Mouse (Mus musculus): Measurements from ENCODE around the gene Hdac4. TPM values are rescaled to one million over a fixed set of nuclear protein-coding genes. Genes with fewer than 3 reads are reported as not detected.

The Hdac4 gene
- polyA plus RNA-seq, 1 experiment = 22.6 TPM

DNA sequence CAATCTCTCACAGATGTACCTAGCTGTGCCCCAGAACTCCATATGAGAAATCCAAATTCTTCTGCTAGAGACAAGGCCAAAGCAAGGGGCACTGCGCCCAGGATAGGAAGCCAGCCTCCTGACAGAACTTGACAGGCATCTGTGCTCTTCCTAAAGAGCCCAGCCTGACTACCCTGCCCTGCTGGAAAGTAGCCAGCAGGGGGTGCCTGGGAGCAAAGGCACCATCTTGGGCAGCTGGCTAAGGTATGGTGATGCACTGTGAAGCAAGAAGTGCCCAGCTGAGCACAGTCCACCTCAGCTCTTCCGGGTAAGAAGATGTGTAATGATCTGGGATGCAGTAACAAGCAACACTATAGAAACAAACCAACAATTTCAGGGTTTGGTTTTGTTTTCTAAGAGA lies 298.4 kb downstream of the Hdac4 start:
- Histone ChIP-seq H3K4me1 (ENCODE audit: control insufficient read depth, insufficient read depth, low read length) (no peaks in the 10 kb centered on the region), H3K4me3 (replicated peaks; ENCODE audit: extremely low read depth, low read depth, low read length) (no peak overlapping the region)
- TF ChIP-seq CTCF (IDR thresholded peaks at IDR 0.05; ENCODE audit: insufficient read depth, low read length) (no peak), POLR2A (IDR thresholded peaks at IDR 0.05; ENCODE audit: borderline replicate concordance, extremely low read depth, low read depth, low read length) (no peak)
- whole genome bisulfite sequencing = 91% methylated on average over 2 of the region's 2 CpGs
- no peak for DNase-seq

DNA sequence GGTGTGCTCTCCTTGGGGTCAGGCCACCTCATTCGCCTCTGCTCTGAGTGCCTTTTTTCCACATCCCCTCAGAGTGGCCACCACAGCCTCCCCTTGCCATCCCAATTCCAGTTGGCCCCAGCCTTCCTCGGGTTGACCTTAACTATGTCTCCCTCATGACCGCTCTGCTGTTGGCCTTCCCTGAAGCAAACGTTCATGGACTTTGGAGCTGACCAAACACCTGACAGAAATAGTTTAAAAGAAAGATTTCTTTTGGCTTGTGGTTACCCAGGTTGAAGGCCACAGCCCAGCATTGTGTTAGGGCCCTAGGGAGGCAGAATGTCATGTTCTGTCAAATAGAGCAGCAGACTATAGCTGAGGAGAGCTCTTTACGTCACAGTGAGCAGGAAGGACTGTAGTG lies 301.2 kb downstream of the Hdac4 start:
- Histone ChIP-seq H3K4me3 (replicated peaks; ENCODE audit: extremely low read depth, low read depth, low read length) (no peak overlapping the region), H3K4me1 (ENCODE audit: control insufficient read depth, insufficient read depth, low read length) (no peaks in the 10 kb centered on the region)
- TF ChIP-seq CTCF (IDR thresholded peaks at IDR 0.05; ENCODE audit: insufficient read depth, low read length) = no peak
- no peak for TF ChIP-seq POLR2A (IDR thresholded peaks at IDR 0.05; ENCODE audit: borderline replicate concordance, extremely low read depth, low read depth, low read length)
- WGBS = 86% methylated on average over 5 of the region's 5 CpGs
- DNase-seq = no peak

DNA sequence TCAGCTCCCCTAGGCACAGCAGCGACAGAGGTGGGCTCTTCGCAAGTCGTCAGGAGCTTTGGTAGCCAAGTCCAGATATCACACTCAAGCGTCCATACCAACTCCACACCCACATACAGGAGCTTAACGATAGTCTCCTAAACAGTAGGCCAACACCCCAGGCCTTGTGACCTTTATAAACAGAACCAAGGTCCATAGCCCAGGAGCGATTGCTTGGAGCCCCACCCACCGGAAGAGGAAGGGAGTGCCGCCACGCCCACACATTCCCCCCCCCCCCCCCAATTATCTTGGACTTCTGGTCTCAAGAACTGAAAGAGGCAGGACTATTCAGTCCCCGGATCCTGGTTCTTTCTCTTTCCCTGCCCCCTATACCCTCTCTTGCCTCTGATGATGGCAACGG lies 301.9 kb downstream of the Hdac4 start:
- 84% methylated on average over 11 of the region's 11 CpGs for WGBS
- no peak for DNase-seq
- no peaks in the 10 kb centered on the region for H3K4me1 ChIP-seq (ENCODE audit: control insufficient read depth, insufficient read depth, low read length)
- TF ChIP-seq POLR2A (IDR thresholded peaks at IDR 0.05; ENCODE audit: borderline replicate concordance, extremely low read depth, low read depth, low read length) (no peak), CTCF (IDR thresholded peaks at IDR 0.05; ENCODE audit: insufficient read depth, low read length) (no peak)
- no peak overlapping the region for H3K4me3 ChIP-seq (replicated peaks; ENCODE audit: extremely low read depth, low read depth, low read length)

DNA sequence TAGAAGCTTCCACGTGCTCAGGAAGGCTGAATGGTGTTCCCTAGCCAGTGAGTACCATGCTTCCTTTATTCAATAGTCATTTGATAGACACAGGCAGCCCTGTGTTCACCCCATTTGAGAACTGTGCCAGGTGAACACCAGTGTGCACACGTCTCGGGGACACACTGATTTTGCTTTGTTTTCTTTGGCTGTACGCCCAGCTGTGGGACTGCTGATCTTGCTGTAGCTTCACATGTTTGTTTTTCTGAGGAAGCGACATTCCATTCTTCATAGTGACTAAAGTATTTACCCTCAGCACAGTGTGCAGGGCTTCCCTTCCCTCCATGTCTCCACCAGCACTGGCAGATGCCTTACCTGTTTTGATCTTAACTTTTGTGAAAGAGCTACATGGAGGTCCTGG lies 312.4 kb downstream of the Hdac4 start:
- Histone ChIP-seq H3K4me3 (replicated peaks; ENCODE audit: extremely low read depth, low read depth, low read length) (no peak overlapping the region), H3K4me1 (ENCODE audit: control insufficient read depth, insufficient read depth, low read length) (no peaks in the 10 kb centered on the region)
- 33% methylated on average over 5 of the region's 5 CpGs for WGBS
- DNase-seq = no peak
- TF ChIP-seq CTCF (IDR thresholded peaks at IDR 0.05; ENCODE audit: insufficient read depth, low read length) = no peak
- no peak for TF ChIP-seq POLR2A (IDR thresholded peaks at IDR 0.05; ENCODE audit: borderline replicate concordance, extremely low read depth, low read depth, low read length)

GRCm38 (mm10) chr1:91880899-91881298 lies 314.6 kb downstream of the Hdac4 start:
- Histone ChIP-seq H3K4me1 (ENCODE audit: control insufficient read depth, insufficient read depth, low read length) (no peaks in the 10 kb centered on the region), H3K4me3 (replicated peaks; ENCODE audit: extremely low read depth, low read depth, low read length) (no peak overlapping the region)
- 48% methylated on average over 8 of the region's 8 CpGs for WGBS
- DNase-seq = no peak
- TF ChIP-seq CTCF (IDR thresholded peaks at IDR 0.05; ENCODE audit: insufficient read depth, low read length) (no peak), POLR2A (IDR thresholded peaks at IDR 0.05; ENCODE audit: borderline replicate concordance, extremely low read depth, low read depth, low read length) (no peak)

GRCm38 (mm10) chr1:91880156-91880555 lies 315.3 kb downstream of the Hdac4 start:
- TF ChIP-seq CTCF (IDR thresholded peaks at IDR 0.05; ENCODE audit: insufficient read depth, low read length) (no peak), POLR2A (IDR thresholded peaks at IDR 0.05; ENCODE audit: borderline replicate concordance, extremely low read depth, low read depth, low read length) (no peak)
- WGBS = 81% methylated on average over 12 of the region's 12 CpGs
- DNase-seq = no peak
- H3K4me1 ChIP-seq (ENCODE audit: control insufficient read depth, insufficient read depth, low read length) = no peaks in the 10 kb centered on the region
- no peak overlapping the region for H3K4me3 ChIP-seq (replicated peaks; ENCODE audit: extremely low read depth, low read depth, low read length)
